Mouse (Mus musculus): Measurements from ENCODE around the gene Magee1. TPM values are rescaled to one million over a fixed set of nuclear protein-coding genes. Genes with fewer than 3 reads are reported as not detected.
"Not testable (repeated sequence)": the region's sequence is repeated elsewhere in the genome, so short reads cannot be mapped to it uniquely, and the experiment has no call there.

Gene Magee1
- total RNA-seq (2014; fragmentation: Nextera tagmentation) (0.13 and 0.41 TPM in 2 replicates), total RNA-seq (2017) (0.39 and 0.82 TPM in 2 replicates)

- ATAC-seq (replicated peaks; ENCODE audit: poor library complexity, severe bottlenecking): peak; percentile 81
Measured at GRCm38 (mm10) chrX:105120275-105121226, at the start of gene Magee1. Magee1 (plus strand) TSS chrX:105120378.

- ATAC-seq (replicated peaks; ENCODE audit: poor library complexity, severe bottlenecking): no peak
Measured at GRCm38 (mm10) chrX:105079151-105079550, 41.0 kb upstream of the Magee1 start.

- peak; percentile 99 for ATAC-seq (replicated peaks; ENCODE audit: poor library complexity, severe bottlenecking)
Measured at GRCm38 (mm10) chrX:105079615-105080092, 40.5 kb upstream of the Magee1 start, which contains the start of gene Pbdc1. Pbdc1 (plus strand) TSS chrX:105079756.

GRCm38 (mm10) chrX:105080096-105080495 is 40.1 kb upstream of the Magee1 start:
- peak; percentile 7; the same call in 1 of the 2 replicates for ATAC-seq (replicated peaks; ENCODE audit: poor library complexity, severe bottlenecking)

GRCm38 (mm10) chrX:105083013-105083412 is 37.2 kb upstream of the Magee1 start:
- not testable (repeated sequence) for ATAC-seq (replicated peaks; ENCODE audit: poor library complexity, severe bottlenecking)

- peak; percentile 59; the same call in 1 of the 2 replicates for ATAC-seq (replicated peaks; ENCODE audit: poor library complexity, severe bottlenecking)
Measured at GRCm38 (mm10) chrX:105104175-105104574, 16.0 kb upstream of the Magee1 start.

GRCm38 (mm10) chrX:105114994-105115393 is 5.2 kb upstream of the Magee1 start:
- ATAC-seq (replicated peaks; ENCODE audit: poor library complexity, severe bottlenecking): no peak

- peak; percentile 88 for ATAC-seq (replicated peaks; ENCODE audit: poor library complexity, severe bottlenecking)
Measured at GRCm38 (mm10) chrX:105121227-105121865, 1.2 kb downstream of the Magee1 start.

GRCm38 (mm10) chrX:105124903-105125302 is 4.7 kb downstream of the Magee1 start:
- no peak for ATAC-seq (replicated peaks; ENCODE audit: poor library complexity, severe bottlenecking)

- ATAC-seq (replicated peaks; ENCODE audit: poor library complexity, severe bottlenecking): no peak
Measured at GRCm38 (mm10) chrX:105151872-105152461, 31.8 kb downstream of the Magee1 start.

GRCm38 (mm10) chrX:105165007-105165406 is 44.8 kb downstream of the Magee1 start:
- ATAC-seq (replicated peaks; ENCODE audit: poor library complexity, severe bottlenecking): peak; percentile 69

- ATAC-seq (replicated peaks; ENCODE audit: poor library complexity, severe bottlenecking): peak; percentile 62
Measured at GRCm38 (mm10) chrX:105167217-105167616, 47.0 kb downstream of the Magee1 start.

Other genes starting within 250 kb of the Magee1 start
- 36.0 and 43.0 TPM in 2 replicates for gene Pbdc1, start 40.6 kb upstream of the Magee1 start, total RNA-seq (2014; fragmentation: Nextera tagmentation)
- gene Pbdc1, start 40.6 kb upstream of the Magee1 start, total RNA-seq (2017): 50.2 and 56.6 TPM in 2 replicates

All from granulocyte monocyte progenitor cell, adult 5-6 weeks (primary cell).